Mouse (Mus musculus): ENCODE measurements around the gene Gdf3. TPM values are rescaled to one million over a fixed set of nuclear protein-coding genes. Genes with fewer than 3 reads are reported as not detected.
A peak's percentile ranks its signal among the peaks of the same experiment; 100 is the strongest.

Gdf3 gene
- total RNA-seq, 1 experiment, result 155 TPM

DNA sequence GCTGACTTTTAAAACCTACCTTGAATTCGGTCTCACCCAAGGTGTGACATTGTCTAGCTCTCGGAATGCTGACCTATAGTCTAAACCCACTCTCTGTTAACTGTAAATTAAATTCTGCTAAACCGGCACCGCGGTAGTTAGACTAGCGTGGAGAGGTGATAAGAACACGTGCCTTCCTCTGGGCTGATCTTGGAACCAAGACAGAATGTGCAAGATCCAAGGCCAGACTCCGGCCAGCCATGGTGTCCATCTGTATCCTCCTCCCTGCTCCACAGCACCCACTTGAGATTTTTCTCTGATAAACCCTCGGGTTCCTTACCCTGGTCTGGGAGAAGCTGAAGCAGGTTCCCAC, 534 bp downstream of the Gdf3 start:
- DNase-seq (ENCODE audit: low read depth, low spot score), result no peak
- H3K9ac ChIP-seq (ENCODE audit: insufficient read depth, low read depth, low read length, poor library complexity, severe bottlenecking), result peak overlapping the region; percentile 96
- in situ Hi-C loops (cut with MboI; ENCODE audit: low sequenced_read_pairs in 2 of 2, unreplicated experiment in 2 of 2), result no loop called here
- H3K4me3 ChIP-seq (ENCODE audit: insufficient read depth in 1 of 2, low read depth in 1 of 2, low read length in 2 of 2, poor library complexity in 1 of 2, severe bottlenecking in 1 of 2), result peak overlapping the region; percentile 79 to 81
- 0 out of 2 replicates have a peak, but pooled peaks have one; percentile 21 for TF ChIP-seq CHD2 (IDR thresholded peaks at IDR 0.05; ENCODE audit: low read depth, low read length)
- no peak for TF ChIP-seq MAFK (IDR thresholded peaks at IDR 0.05; ENCODE audit: insufficient read depth, low read depth, low read length)
- peaks cover 0 to 12% of the 10 kb centered on the region in 2 experiments; a peak in 1 of 4 replicates for H3K4me1 ChIP-seq (ENCODE audit: control insufficient read depth in 2 of 2, insufficient read depth in 2 of 2, low read length in 2 of 2, poor library complexity in 1 of 2)
- H3K9me3 ChIP-seq (ENCODE audit: control insufficient read depth, insufficient read depth, low read depth, low read length), result no peaks in the 10 kb centered on the region
- H3K36me3 ChIP-seq (ENCODE audit: control insufficient read depth, insufficient read depth, low read length, poor library complexity, severe bottlenecking), result peaks cover 10% of the 10 kb centered on the region
- peak overlapping the region; percentile 100 for H3K27ac ChIP-seq (ENCODE audit: insufficient read depth, low read depth, low read length, poor library complexity, severe bottlenecking)

DNA sequence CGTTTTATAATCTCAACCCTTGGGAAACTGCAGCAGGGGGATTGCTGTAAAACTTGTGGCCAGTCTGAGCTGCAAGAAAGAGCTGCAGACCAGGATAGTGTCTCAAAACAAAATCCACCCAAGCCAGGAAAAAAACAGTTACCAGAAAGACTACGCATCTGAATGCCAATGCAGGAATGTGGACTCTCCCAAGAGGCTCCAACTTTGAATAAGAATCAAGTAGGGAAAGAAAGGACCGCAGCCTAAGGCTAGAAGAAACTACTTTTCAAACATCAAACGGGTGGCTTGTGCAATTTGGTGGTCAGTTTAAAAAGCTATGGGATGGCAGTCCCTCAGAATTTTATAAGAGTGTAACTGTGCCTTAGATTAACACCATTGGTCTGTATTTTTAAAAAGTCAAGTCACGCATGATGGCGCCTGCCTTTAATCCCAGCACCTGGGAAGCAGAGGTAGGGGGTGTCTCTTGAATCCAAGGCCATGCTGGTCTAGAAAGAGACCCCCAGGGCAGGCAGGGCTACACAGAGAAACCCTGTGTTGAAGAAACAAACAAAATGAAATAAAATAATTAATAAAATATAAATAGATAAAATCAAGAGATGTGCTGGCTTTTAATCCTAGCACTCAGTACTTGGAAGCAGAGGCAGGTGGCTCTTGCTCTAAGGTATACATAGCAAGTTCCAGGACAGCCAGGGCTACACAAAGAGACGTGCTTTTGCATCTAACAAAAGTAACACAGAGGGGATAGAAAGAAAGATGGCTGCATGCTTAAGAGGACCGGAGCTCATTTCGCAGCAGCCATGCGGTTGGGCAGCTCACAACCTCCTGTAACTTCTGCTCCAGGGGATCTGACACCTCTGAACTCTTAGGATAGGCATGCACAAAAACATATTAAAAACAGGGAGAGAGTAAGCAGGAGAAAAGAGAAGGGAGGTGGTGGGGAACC, 1.2 kb downstream of the Gdf3 start:
- in situ Hi-C loops (cut with MboI; ENCODE audit: low sequenced_read_pairs in 2 of 2, unreplicated experiment in 2 of 2), result no loop called here
- Histone ChIP-seq H3K27ac (ENCODE audit: insufficient read depth, low read depth, low read length, poor library complexity, severe bottlenecking) (peak overlapping the region; percentile 100), H3K9me3 (ENCODE audit: control insufficient read depth, insufficient read depth, low read depth, low read length) (no peaks in the 10 kb centered on the region)

DNA sequence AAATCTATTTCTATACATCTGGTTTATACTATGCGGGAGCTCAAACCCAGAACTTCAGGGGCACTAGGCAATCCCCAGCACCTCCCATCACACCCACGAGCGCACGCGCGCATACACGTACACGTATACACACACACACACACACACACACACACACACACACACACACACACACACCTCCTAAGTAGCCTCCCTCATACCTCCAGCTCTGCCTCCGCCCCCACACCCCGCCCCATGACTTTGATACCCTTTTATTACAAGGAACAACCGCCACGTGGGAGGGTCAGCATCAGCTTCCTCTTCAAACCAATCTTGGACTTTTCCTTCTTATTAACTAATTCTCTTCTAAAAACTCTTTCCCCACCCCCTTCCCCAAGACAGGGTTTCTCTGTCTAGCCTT, 2.2 kb downstream of the Gdf3 start:
- Histone ChIP-seq H3K9ac (ENCODE audit: insufficient read depth, low read depth, low read length, poor library complexity, severe bottlenecking) (peak overlapping the region; percentile 88), H3K36me3 (ENCODE audit: control insufficient read depth, insufficient read depth, low read length, poor library complexity, severe bottlenecking) (peaks cover 10% of the 10 kb centered on the region), H3K4me1 (ENCODE audit: control insufficient read depth in 2 of 2, insufficient read depth in 2 of 2, low read length in 2 of 2, poor library complexity in 1 of 2) (peaks cover 0 to 12% of the 10 kb centered on the region in 2 experiments; a peak in 1 of 4 replicates), H3K9me3 (ENCODE audit: control insufficient read depth, insufficient read depth, low read depth, low read length) (no peaks in the 10 kb centered on the region), H3K27ac (ENCODE audit: insufficient read depth, low read depth, low read length, poor library complexity, severe bottlenecking) (peak overlapping the region; percentile 100), H3K4me3 (ENCODE audit: insufficient read depth in 1 of 2, low read depth in 1 of 2, low read length in 2 of 2, poor library complexity in 1 of 2, severe bottlenecking in 1 of 2) (peak overlapping the region; percentile 79 to 81)
- no peak for TF ChIP-seq CHD2 (IDR thresholded peaks at IDR 0.05; ENCODE audit: low read depth, low read length)
- TF ChIP-seq MAFK (IDR thresholded peaks at IDR 0.05; ENCODE audit: insufficient read depth, low read depth, low read length), result no peak
- no peak for TF ChIP-seq HCFC1 (IDR thresholded peaks at IDR 0.05; ENCODE audit: borderline replicate concordance, insufficient read depth, low read length)
- TF ChIP-seq ZNF384 (IDR thresholded peaks at IDR 0.05; ENCODE audit: low read depth, low read length), result no peak
- TF ChIP-seq ZC3H11A (IDR thresholded peaks at IDR 0.05; ENCODE audit: borderline replicate concordance, low read depth, low read length), result no peak
- in situ Hi-C loops (cut with MboI; ENCODE audit: low sequenced_read_pairs in 2 of 2, unreplicated experiment in 2 of 2), result no loop called here
- no peak for DNase-seq (ENCODE audit: low read depth, low spot score)

More for the DNA sequence above, 1.2 kb downstream of the Gdf3 start:
- Histone ChIP-seq H3K36me3 (ENCODE audit: control insufficient read depth, insufficient read depth, low read length, poor library complexity, severe bottlenecking) (peaks cover 10% of the 10 kb centered on the region), H3K4me3 (ENCODE audit: insufficient read depth in 1 of 2, low read depth in 1 of 2, low read length in 2 of 2, poor library complexity in 1 of 2, severe bottlenecking in 1 of 2) (peak overlapping the region; percentile 79 to 81), H3K4me1 (ENCODE audit: control insufficient read depth in 2 of 2, insufficient read depth in 2 of 2, low read length in 2 of 2, poor library complexity in 1 of 2) (peaks cover 0 to 12% of the 10 kb centered on the region in 2 experiments; a peak in 1 of 4 replicates), H3K9ac (ENCODE audit: insufficient read depth, low read depth, low read length, poor library complexity, severe bottlenecking) (peak overlapping the region; percentile 96)
- DNase-seq (ENCODE audit: low read depth, low spot score), result no peak
- TF ChIP-seq MAFK (IDR thresholded peaks at IDR 0.05; ENCODE audit: insufficient read depth, low read depth, low read length), result peak; percentile 39; the same call in 1 of the 2 replicates
- TF ChIP-seq ZNF384 (IDR thresholded peaks at IDR 0.05; ENCODE audit: low read depth, low read length), result peak; percentile 91
- TF ChIP-seq HCFC1 (IDR thresholded peaks at IDR 0.05; ENCODE audit: borderline replicate concordance, insufficient read depth, low read length), result peak; percentile 46; the same call in 1 of the 2 replicates
- TF ChIP-seq CHD2 (IDR thresholded peaks at IDR 0.05; ENCODE audit: low read depth, low read length), result peak; percentile 64
- TF ChIP-seq ZC3H11A (IDR thresholded peaks at IDR 0.05; ENCODE audit: borderline replicate concordance, low read depth, low read length), result no peak

DNA sequence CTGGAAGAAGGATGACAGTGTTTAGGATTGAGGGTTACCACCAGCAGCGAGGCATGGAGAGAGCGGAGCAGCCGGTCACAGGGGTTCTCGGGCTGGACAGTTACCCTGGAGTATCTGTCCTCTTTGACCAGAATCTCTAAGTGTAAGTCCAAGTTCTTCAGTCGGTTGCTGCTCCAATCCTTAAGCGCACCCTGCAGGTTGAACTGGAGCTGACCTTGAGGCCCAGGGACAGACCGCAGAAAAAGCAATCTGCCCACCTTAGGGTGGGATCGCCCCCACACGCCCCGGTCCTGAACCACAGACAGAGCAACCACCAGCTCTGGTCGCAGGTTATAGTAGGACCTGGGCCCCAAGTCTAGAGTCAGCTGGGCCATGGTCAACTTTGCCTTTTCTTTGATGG, 3.2 kb downstream of the Gdf3 start:
- peak overlapping the region; percentile 5 to 79; a peak in 2 of 4 replicates for H3K4me3 ChIP-seq (ENCODE audit: insufficient read depth in 1 of 2, low read depth in 1 of 2, low read length in 2 of 2, poor library complexity in 1 of 2, severe bottlenecking in 1 of 2)
- no peak for DNase-seq (ENCODE audit: low read depth, low spot score)
- H3K36me3 ChIP-seq (ENCODE audit: control insufficient read depth, insufficient read depth, low read length, poor library complexity, severe bottlenecking), result peaks cover 10% of the 10 kb centered on the region
- H3K27ac ChIP-seq (ENCODE audit: insufficient read depth, low read depth, low read length, poor library complexity, severe bottlenecking), result peak overlapping the region; percentile 100
- peaks cover 0 to 12% of the 10 kb centered on the region in 2 experiments; a peak in 2 of 4 replicates for H3K4me1 ChIP-seq (ENCODE audit: control insufficient read depth in 2 of 2, insufficient read depth in 2 of 2, low read length in 2 of 2, poor library complexity in 1 of 2)
- in situ Hi-C loops (cut with MboI; ENCODE audit: low sequenced_read_pairs in 2 of 2, unreplicated experiment in 2 of 2), result no loop called here
- H3K9me3 ChIP-seq (ENCODE audit: control insufficient read depth, insufficient read depth, low read depth, low read length), result no peaks in the 10 kb centered on the region
- H3K9ac ChIP-seq (ENCODE audit: insufficient read depth, low read depth, low read length, poor library complexity, severe bottlenecking), result peak overlapping the region; percentile 40; the same call in 1 of the 2 replicates
- TF ChIP-seq ZNF384 (IDR thresholded peaks at IDR 0.05; ENCODE audit: low read depth, low read length) (no peak), ZC3H11A (IDR thresholded peaks at IDR 0.05; ENCODE audit: borderline replicate concordance, low read depth, low read length) (no peak)

Data from ES-E14 (cell line).